Mouse (Mus musculus): Measurements from ENCODE around the gene Isyna1. TPM values are rescaled to one million over a fixed set of nuclear protein-coding genes. Genes with fewer than 3 reads are reported as not detected.

Isyna1 gene
- polyA plus RNA-seq, 2 experiments: 30.2 to 61.3 TPM

GRCm38 (mm10) chr8:70644065-70644464 lies 49.9 kb downstream of the Isyna1 start:
- no peak overlapping the region for H3K27ac ChIP-seq
- TF ChIP-seq CTCF (IDR thresholded peaks at IDR 0.05; ENCODE audit: low read depth): peak; percentile 68
- TF ChIP-seq EP300 (IDR thresholded peaks at IDR 0.05; ENCODE audit: low read depth): no peak
- 69% methylated on average over 2 of the region's 2 CpGs for WGBS (ENCODE audit: insufficient replicate concordance)
- H3K27me3 ChIP-seq (ENCODE audit: control insufficient read depth, insufficient read depth, low read length): no peaks in the 10 kb centered on the region
- H3K4me2 ChIP-seq (ENCODE audit: low read depth): no peak overlapping the region
- no peaks in the 10 kb centered on the region for H3K36me3 ChIP-seq (replicated peaks; ENCODE audit: control insufficient read depth, insufficient read depth, low read depth)
- H3K4me1 ChIP-seq (replicated peaks; ENCODE audit: control insufficient read depth in 2 of 2, insufficient read depth in 2 of 2, low read length in 1 of 2): peaks cover 4 to 7% of the 10 kb centered on the region in 2 experiments; a peak in 2 of 4 replicates
- ATAC-seq (ENCODE audit: insufficient read depth) (no peak), DNase-seq (ENCODE audit: low read depth in 3 of 3, low spot score in 3 of 3) (no peak)
- no peak overlapping the region for H3K9ac ChIP-seq (replicated peaks)
- H3K4me3 ChIP-seq (ENCODE audit: insufficient read depth in 1 of 2, low read depth in 2 of 2, low read length in 2 of 2): no peak overlapping the region
- H3K9me3 ChIP-seq (ENCODE audit: control insufficient read depth, low read length): no peaks in the 10 kb centered on the region

- DNase-seq (ENCODE audit: low read depth in 3 of 3, low spot score in 3 of 3): no peak
Measured at GRCm38 (mm10) chr8:70645501-70646224, 51.5 kb downstream of the Isyna1 start.

GRCm38 (mm10) chr8:70646369-70646768 lies 52.2 kb downstream of the Isyna1 start:
- peaks cover 5% of the 10 kb centered on the region for H3K36me3 ChIP-seq (replicated peaks; ENCODE audit: control insufficient read depth, insufficient read depth, low read depth)
- no peak overlapping the region for H3K4me3 ChIP-seq (ENCODE audit: insufficient read depth in 1 of 2, low read depth in 2 of 2, low read length in 2 of 2)
- DNase-seq (ENCODE audit: low read depth in 3 of 3, low spot score in 3 of 3) (no peak), ATAC-seq (ENCODE audit: insufficient read depth) (no peak)
- 77% methylated on average over 6 of the region's 6 CpGs for WGBS (ENCODE audit: insufficient replicate concordance)
- no peak overlapping the region; the same call in 1 of the 2 replicates for H3K9ac ChIP-seq (replicated peaks)
- no peak overlapping the region for H3K4me2 ChIP-seq (ENCODE audit: low read depth)
- peaks cover 6 to 10% of the 10 kb centered on the region in 2 experiments; a peak in 2 of 4 replicates for H3K4me1 ChIP-seq (replicated peaks; ENCODE audit: control insufficient read depth in 2 of 2, insufficient read depth in 2 of 2, low read length in 1 of 2)
- no peak for TF ChIP-seq EP300 (IDR thresholded peaks at IDR 0.05; ENCODE audit: low read depth)
- no peak for TF ChIP-seq CTCF (IDR thresholded peaks at IDR 0.05; ENCODE audit: low read depth)
- no peaks in the 10 kb centered on the region for H3K27me3 ChIP-seq (ENCODE audit: control insufficient read depth, insufficient read depth, low read length)
- H3K27ac ChIP-seq: no peak overlapping the region
- no peaks in the 10 kb centered on the region for H3K9me3 ChIP-seq (ENCODE audit: control insufficient read depth, low read length)

More at GRCm38 (mm10) chr8:70645501-70646224, 51.5 kb downstream of the Isyna1 start:
- Histone ChIP-seq H3K4me2 (ENCODE audit: low read depth) (no peak overlapping the region), H3K36me3 (replicated peaks; ENCODE audit: control insufficient read depth, insufficient read depth, low read depth) (peaks cover 3% of the 10 kb centered on the region), H3K9me3 (ENCODE audit: control insufficient read depth, low read length) (no peaks in the 10 kb centered on the region), H3K4me1 (replicated peaks; ENCODE audit: control insufficient read depth in 2 of 2, insufficient read depth in 2 of 2, low read length in 1 of 2) (peaks cover 6 to 10% of the 10 kb centered on the region in 2 experiments; a peak in 2 of 4 replicates), H3K9ac (replicated peaks) (no peak overlapping the region), H3K4me3 (ENCODE audit: insufficient read depth in 1 of 2, low read depth in 2 of 2, low read length in 2 of 2) (no peak overlapping the region), H3K27ac (no peak overlapping the region), H3K27me3 (ENCODE audit: control insufficient read depth, insufficient read depth, low read length) (no peaks in the 10 kb centered on the region)
- no peak for ATAC-seq (ENCODE audit: insufficient read depth)
- 49% methylated on average over 17 of the region's 17 CpGs for WGBS (ENCODE audit: insufficient replicate concordance)
- TF ChIP-seq CTCF (IDR thresholded peaks at IDR 0.05; ENCODE audit: low read depth): no peak
- no peak for TF ChIP-seq EP300 (IDR thresholded peaks at IDR 0.05; ENCODE audit: low read depth)

- Histone ChIP-seq H3K27ac (no peak overlapping the region), H3K4me2 (ENCODE audit: low read depth) (no peak overlapping the region), H3K27me3 (ENCODE audit: control insufficient read depth, insufficient read depth, low read length) (no peaks in the 10 kb centered on the region), H3K4me1 (replicated peaks; ENCODE audit: control insufficient read depth in 2 of 2, insufficient read depth in 2 of 2, low read length in 1 of 2) (peaks cover 6 to 10% of the 10 kb centered on the region in 2 experiments; a peak in 2 of 4 replicates), H3K4me3 (ENCODE audit: insufficient read depth in 1 of 2, low read depth in 2 of 2, low read length in 2 of 2) (no peak overlapping the region), H3K9me3 (ENCODE audit: control insufficient read depth, low read length) (no peaks in the 10 kb centered on the region), H3K9ac (replicated peaks) (no peak overlapping the region), H3K36me3 (replicated peaks; ENCODE audit: control insufficient read depth, insufficient read depth, low read depth) (peaks cover 5% of the 10 kb centered on the region)
- TF ChIP-seq EP300 (IDR thresholded peaks at IDR 0.05; ENCODE audit: low read depth) (no peak), CTCF (IDR thresholded peaks at IDR 0.05; ENCODE audit: low read depth) (no peak)
- DNase-seq (ENCODE audit: low read depth in 3 of 3, low spot score in 3 of 3) (no peak), ATAC-seq (ENCODE audit: insufficient read depth) (no peak)
Measured at GRCm38 (mm10) chr8:70646775-70647174, 52.6 kb downstream of the Isyna1 start.

Other genes starting within 250 kb of the Isyna1 start
- 12.3 and 14.1 TPM in 2 replicates for gene Upf1, start 241.1 kb upstream of the Isyna1 start, polyA plus RNA-seq (2012; rRNA removed)
- gene Upf1, start 241.1 kb upstream of the Isyna1 start, polyA plus RNA-seq (2014; fragmentation: Nextera tagmentation; extraction: Ambion mirVana): 9.3 and 11.6 TPM in 2 replicates
- 0.39 and 0.47 TPM in 2 replicates for gene Comp, start 220.8 kb upstream of the Isyna1 start, polyA plus RNA-seq (2012; rRNA removed)
- 0.29 and 0.85 TPM in 2 replicates for gene Comp, start 220.8 kb upstream of the Isyna1 start, polyA plus RNA-seq (2014; fragmentation: Nextera tagmentation; extraction: Ambion mirVana)
- gene Crtc1, start 154.8 kb upstream of the Isyna1 start, polyA plus RNA-seq (2012; rRNA removed): 3.9 and 4.5 TPM in 2 replicates
- gene Crtc1, start 154.8 kb upstream of the Isyna1 start, polyA plus RNA-seq (2014; fragmentation: Nextera tagmentation; extraction: Ambion mirVana): 2.9 and 3.9 TPM in 2 replicates
- gene Klhl26, start 117.4 kb upstream of the Isyna1 start, polyA plus RNA-seq (2012; rRNA removed): 6.5 and 7.1 TPM in 2 replicates
- gene Klhl26, start 117.4 kb upstream of the Isyna1 start, polyA plus RNA-seq (2014; fragmentation: Nextera tagmentation; extraction: Ambion mirVana): 5.0 and 6.0 TPM in 2 replicates
- 0.03 and 0.09 TPM in 2 replicates for gene Tmem59l, start 107.0 kb upstream of the Isyna1 start, polyA plus RNA-seq (2012; rRNA removed)
- gene Tmem59l, start 107.0 kb upstream of the Isyna1 start, polyA plus RNA-seq (2014; fragmentation: Nextera tagmentation; extraction: Ambion mirVana): not detected in 2 replicates
- 1.5 and 1.9 TPM in 2 replicates for gene Crlf1, start 101.2 kb upstream of the Isyna1 start, polyA plus RNA-seq (2012; rRNA removed)
- 3.7 and 4.0 TPM in 2 replicates for gene Crlf1, start 101.2 kb upstream of the Isyna1 start, polyA plus RNA-seq (2014; fragmentation: Nextera tagmentation; extraction: Ambion mirVana)
- gene Rex1bd, start 87.6 kb upstream of the Isyna1 start, polyA plus RNA-seq (2012; rRNA removed): 55.1 and 71.6 TPM in 2 replicates
- 72.0 and 74.2 TPM in 2 replicates for gene Rex1bd, start 87.6 kb upstream of the Isyna1 start, polyA plus RNA-seq (2014; fragmentation: Nextera tagmentation; extraction: Ambion mirVana)
- 553 and 870 TPM in 2 replicates for gene Uba52, start 83.6 kb upstream of the Isyna1 start, polyA plus RNA-seq (2012; rRNA removed)
- 738 and 773 TPM in 2 replicates for gene Uba52, start 83.6 kb upstream of the Isyna1 start, polyA plus RNA-seq (2014; fragmentation: Nextera tagmentation; extraction: Ambion mirVana)
- gene Fkbp8, start 66.6 kb upstream of the Isyna1 start, polyA plus RNA-seq (2012; rRNA removed): 140 and 149 TPM in 2 replicates
- 114 and 135 TPM in 2 replicates for gene Fkbp8, start 66.6 kb upstream of the Isyna1 start, polyA plus RNA-seq (2014; fragmentation: Nextera tagmentation; extraction: Ambion mirVana)
- gene Kxd1, start 66.4 kb upstream of the Isyna1 start, polyA plus RNA-seq (2012; rRNA removed): 28.9 and 30.8 TPM in 2 replicates
- gene Kxd1, start 66.4 kb upstream of the Isyna1 start, polyA plus RNA-seq (2014; fragmentation: Nextera tagmentation; extraction: Ambion mirVana): 32.6 and 33.3 TPM in 2 replicates
- gene Ell, start 54.9 kb upstream of the Isyna1 start, polyA plus RNA-seq (2012; rRNA removed): 8.9 and 9.6 TPM in 2 replicates
- gene Ell, start 54.9 kb upstream of the Isyna1 start, polyA plus RNA-seq (2014; fragmentation: Nextera tagmentation; extraction: Ambion mirVana): 7.7 and 9.2 TPM in 2 replicates
- 36.3 and 50.8 TPM in 2 replicates for gene Ssbp4, start 14.5 kb downstream of the Isyna1 start, polyA plus RNA-seq (2012; rRNA removed)
- 49.5 and 61.7 TPM in 2 replicates for gene Ssbp4, start 14.5 kb downstream of the Isyna1 start, polyA plus RNA-seq (2014; fragmentation: Nextera tagmentation; extraction: Ambion mirVana)
- 4.3 and 5.3 TPM in 2 replicates for gene Lrrc25, start 21.8 kb downstream of the Isyna1 start, polyA plus RNA-seq (2012; rRNA removed)
- gene Lrrc25, start 21.8 kb downstream of the Isyna1 start, polyA plus RNA-seq (2014; fragmentation: Nextera tagmentation; extraction: Ambion mirVana): 4.7 TPM in 2 replicates
- 6.3 and 9.0 TPM in 2 replicates for gene Gdf15, start 38.1 kb downstream of the Isyna1 start, polyA plus RNA-seq (2012; rRNA removed)
- 1.2 and 2.8 TPM in 2 replicates for gene Gdf15, start 38.1 kb downstream of the Isyna1 start, polyA plus RNA-seq (2014; fragmentation: Nextera tagmentation; extraction: Ambion mirVana)
- gene Pgpep1, start 66.0 kb downstream of the Isyna1 start, polyA plus RNA-seq (2012; rRNA removed): 7.6 and 8.6 TPM in 2 replicates
- gene Pgpep1, start 66.0 kb downstream of the Isyna1 start, polyA plus RNA-seq (2014; fragmentation: Nextera tagmentation; extraction: Ambion mirVana): 19.8 and 23.5 TPM in 2 replicates
- 134 and 478 TPM in 2 replicates for gene Lsm4, start 78.9 kb downstream of the Isyna1 start, polyA plus RNA-seq (2012; rRNA removed)
- 160 and 176 TPM in 2 replicates for gene Lsm4, start 78.9 kb downstream of the Isyna1 start, polyA plus RNA-seq (2014; fragmentation: Nextera tagmentation; extraction: Ambion mirVana)
- 28.4 and 29.4 TPM in 2 replicates for gene Jund, start 104.6 kb downstream of the Isyna1 start, polyA plus RNA-seq (2012; rRNA removed)
- 20.3 and 21.8 TPM in 2 replicates for gene Jund, start 104.6 kb downstream of the Isyna1 start, polyA plus RNA-seq (2014; fragmentation: Nextera tagmentation; extraction: Ambion mirVana)
- gene Iqcn, start 109.1 kb downstream of the Isyna1 start, polyA plus RNA-seq (2012; rRNA removed): not detected in 2 replicates
- not detected in 2 replicates for gene Iqcn, start 109.1 kb downstream of the Isyna1 start, polyA plus RNA-seq (2014; fragmentation: Nextera tagmentation; extraction: Ambion mirVana)
- 0.04 TPM in 1 of 2 replicates, not detected in the other for gene Gm3336, start 124.2 kb downstream of the Isyna1 start, polyA plus RNA-seq (2012; rRNA removed)
- gene Gm3336, start 124.2 kb downstream of the Isyna1 start, polyA plus RNA-seq (2014; fragmentation: Nextera tagmentation; extraction: Ambion mirVana): 0.11 TPM in 2 replicates
- gene Pde4c, start 129.3 kb downstream of the Isyna1 start, polyA plus RNA-seq (2012; rRNA removed): 1.6 TPM in 2 replicates
- 0.34 and 0.74 TPM in 2 replicates for gene Pde4c, start 129.3 kb downstream of the Isyna1 start, polyA plus RNA-seq (2014; fragmentation: Nextera tagmentation; extraction: Ambion mirVana)
- gene Rab3a, start 160.3 kb downstream of the Isyna1 start, polyA plus RNA-seq (2012; rRNA removed): 2.7 and 3.2 TPM in 2 replicates
- 1.6 and 2.4 TPM in 2 replicates for gene Rab3a, start 160.3 kb downstream of the Isyna1 start, polyA plus RNA-seq (2014; fragmentation: Nextera tagmentation; extraction: Ambion mirVana)
- 25.3 and 28.5 TPM in 2 replicates for gene Mpv17l2, start 166.6 kb downstream of the Isyna1 start, polyA plus RNA-seq (2012; rRNA removed)
- gene Mpv17l2, start 166.6 kb downstream of the Isyna1 start, polyA plus RNA-seq (2014; fragmentation: Nextera tagmentation; extraction: Ambion mirVana): 39.8 and 41.5 TPM in 2 replicates
- 13.2 and 17.5 TPM in 2 replicates for gene Pik3r2, start 182.3 kb downstream of the Isyna1 start, polyA plus RNA-seq (2012; rRNA removed)
- 8.2 and 12.0 TPM in 2 replicates for gene Pik3r2, start 182.3 kb downstream of the Isyna1 start, polyA plus RNA-seq (2014; fragmentation: Nextera tagmentation; extraction: Ambion mirVana)
- 11.1 and 13.0 TPM in 2 replicates for gene Mast3, start 210.7 kb downstream of the Isyna1 start, polyA plus RNA-seq (2012; rRNA removed)
- 5.4 and 6.3 TPM in 2 replicates for gene Mast3, start 210.7 kb downstream of the Isyna1 start, polyA plus RNA-seq (2014; fragmentation: Nextera tagmentation; extraction: Ambion mirVana)
- gene Il12rb1, start 214.1 kb downstream of the Isyna1 start, polyA plus RNA-seq (2012; rRNA removed): 0.11 and 0.13 TPM in 2 replicates
- gene Il12rb1, start 214.1 kb downstream of the Isyna1 start, polyA plus RNA-seq (2014; fragmentation: Nextera tagmentation; extraction: Ambion mirVana): 0.18 and 0.39 TPM in 2 replicates
- gene Arrdc2, start 245.3 kb downstream of the Isyna1 start, polyA plus RNA-seq (2012; rRNA removed): 33.9 and 35.0 TPM in 2 replicates
- gene Arrdc2, start 245.3 kb downstream of the Isyna1 start, polyA plus RNA-seq (2014; fragmentation: Nextera tagmentation; extraction: Ambion mirVana): 9.5 and 14.3 TPM in 2 replicates

Measured in liver, embryonic 14.5 days (tissue).